Mouse (Mus musculus) kidney, adult 9 months (tissue): Measurements from ENCODE around the gene Pias4.
"Not testable (repeated sequence)": the region's sequence is repeated elsewhere in the genome, so short reads cannot be mapped to it uniquely, and the experiment has no call there.

ENCODE experiments used
- DNase-seq: peaks from one replicate; pipeline ENCODE4 v3.0.0; 2022

The Pias4 gene

GRCm38 (mm10) chr10:81167200-81168086, at the start of gene Pias4:
Gene Pias4 (minus strand): TSS chr10:81167923.
- peak; percentile 100 for DNase-seq

DNA sequence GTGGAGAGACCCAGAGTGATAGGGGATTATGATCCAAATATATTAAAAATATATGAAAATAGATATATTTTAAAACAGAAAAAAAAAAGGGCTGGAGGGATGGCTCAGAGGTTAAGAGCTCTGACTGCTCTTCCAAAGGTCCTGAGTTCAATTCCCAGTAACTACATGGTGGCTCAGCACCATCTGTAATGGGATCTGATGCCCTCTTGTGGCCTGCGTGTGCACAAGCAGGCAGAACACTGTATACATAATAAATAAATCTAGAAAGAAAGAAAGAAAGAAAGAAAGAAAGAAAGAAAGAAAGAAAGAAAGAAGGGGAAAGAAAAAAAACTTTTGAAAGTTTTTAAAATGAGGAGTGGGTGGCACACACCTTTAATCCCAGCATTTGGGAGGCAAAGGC, 49.5 kb upstream of the Pias4 start:
- not testable (repeated sequence) for DNase-seq

- DNase-seq, result no peak
These were observed 49.1 kb upstream of the Pias4 start for GRCm38 (mm10) chr10:81216810-81217209.

DNA sequence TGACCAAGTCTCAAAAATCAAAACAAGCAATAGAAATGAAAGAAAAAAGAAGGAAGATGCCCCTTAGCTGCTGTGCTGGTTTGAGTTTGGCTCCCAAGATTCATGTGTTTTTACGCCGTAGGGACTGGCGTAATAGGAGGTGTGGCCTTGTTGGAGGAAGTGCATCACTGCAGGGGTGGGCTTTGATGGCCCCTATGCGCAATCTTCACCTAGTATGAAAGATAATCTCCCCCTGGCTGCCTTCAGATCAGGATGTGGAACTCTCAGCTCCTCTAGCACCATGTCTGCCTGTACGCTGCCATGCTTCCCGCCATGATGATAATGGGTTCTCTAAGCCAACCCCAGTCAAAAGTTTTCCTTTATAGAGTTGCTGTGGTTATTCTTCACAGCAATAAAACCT, 48.5 kb upstream of the Pias4 start:
- DNase-seq, result no peak

- no peak for DNase-seq
These were observed 42.4 kb upstream of the Pias4 start for GRCm38 (mm10) chr10:81210154-81210553.

GRCm38 (mm10) chr10:81204137-81204536, 36.4 kb upstream of the Pias4 start:
- no peak for DNase-seq

DNA sequence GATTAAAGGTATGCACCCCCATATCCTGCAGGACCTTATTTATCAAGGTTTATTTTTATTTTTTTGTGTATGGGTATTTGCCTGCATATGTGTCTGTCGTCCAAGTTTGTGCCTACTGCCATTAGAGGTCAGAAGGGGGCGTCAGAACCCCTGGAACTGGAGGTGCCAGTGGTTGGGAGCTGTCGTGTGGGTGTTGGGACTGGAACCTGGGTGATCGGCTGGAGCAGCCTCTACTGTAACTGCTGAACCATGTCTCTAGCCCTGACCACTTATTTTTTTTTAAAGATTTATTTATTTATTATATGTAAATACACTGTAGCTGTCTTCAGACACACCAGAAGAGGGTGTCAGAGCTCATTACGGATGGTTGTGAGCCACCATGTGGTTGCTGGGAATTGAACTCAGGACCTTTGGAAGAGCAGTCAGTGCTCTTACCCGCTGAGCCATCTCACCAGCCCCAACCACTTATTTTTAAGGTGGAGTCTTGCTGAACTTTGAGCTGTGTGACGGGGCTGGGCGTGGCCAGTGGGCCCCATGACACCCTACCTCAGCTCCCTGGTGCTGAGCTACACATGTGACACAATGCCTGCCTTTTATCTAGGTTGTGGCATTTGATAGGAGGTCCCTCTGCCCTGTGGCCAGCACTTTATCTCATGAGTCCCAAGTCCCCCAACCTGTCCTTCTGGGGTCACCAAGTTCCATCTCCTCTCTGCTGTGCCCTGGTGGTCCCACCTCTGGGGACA, 35.4 kb upstream of the Pias4 start:
- no peak for DNase-seq

DNA sequence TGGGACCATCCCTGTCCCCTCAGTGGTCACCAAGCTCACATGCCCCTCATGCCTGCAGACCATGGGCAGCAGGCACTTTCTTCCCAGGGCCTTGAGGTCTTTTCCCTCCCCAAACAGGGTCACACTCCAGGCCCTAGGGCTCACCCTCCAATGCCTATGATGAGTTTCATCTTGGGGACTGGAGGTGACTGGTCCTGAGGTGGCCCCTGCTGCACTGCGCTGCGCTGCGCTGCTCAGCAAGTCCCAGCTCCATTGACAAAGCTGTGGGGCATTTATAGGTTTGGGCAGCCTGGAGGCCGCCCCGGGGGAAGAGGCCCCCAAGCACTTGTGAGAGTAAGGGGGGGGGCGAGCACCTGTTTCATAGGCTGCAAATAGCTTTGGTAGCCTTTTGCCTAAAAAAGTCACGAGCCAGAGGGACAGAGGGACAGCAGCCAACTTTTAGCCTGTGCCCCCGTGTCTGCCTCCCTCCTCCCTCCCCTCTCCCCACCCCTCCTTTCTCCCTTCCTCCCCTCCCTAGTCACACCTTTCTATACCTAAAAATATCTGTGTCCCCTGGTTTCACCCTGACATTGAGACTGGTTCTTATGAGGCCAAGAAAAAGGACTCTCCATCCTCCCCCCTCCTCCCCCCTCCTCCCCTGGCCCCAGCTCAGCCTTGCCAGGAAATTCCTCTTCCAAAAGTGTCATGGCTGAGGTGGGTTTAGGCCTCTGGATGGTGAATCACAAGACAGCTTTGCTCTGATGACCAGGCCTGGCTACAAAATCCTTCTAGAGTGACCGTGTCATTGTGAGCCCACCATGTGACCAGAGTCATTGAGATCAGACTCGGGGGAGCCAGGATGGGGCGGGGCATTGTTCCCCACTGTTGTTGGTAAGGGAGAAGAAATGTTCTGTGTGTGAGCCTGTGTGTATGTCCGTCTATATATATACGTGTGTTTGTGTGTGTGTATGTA, 34.4 kb upstream of the Pias4 start, which contains the start of gene Nmrk2:
Nmrk2 (minus strand) TSS at position 245 of the 952 bp plus-strand sequence.
- DNase-seq, result no peak

GRCm38 (mm10) chr10:81200605-81201287, 33.0 kb upstream of the Pias4 start:
- no peak for DNase-seq

- DNase-seq, result no peak
These were observed 32.4 kb upstream of the Pias4 start for GRCm38 (mm10) chr10:81200141-81200540.

- DNase-seq, result no peak
These were observed 31.3 kb upstream of the Pias4 start for GRCm38 (mm10) chr10:81198990-81199389.

DNA sequence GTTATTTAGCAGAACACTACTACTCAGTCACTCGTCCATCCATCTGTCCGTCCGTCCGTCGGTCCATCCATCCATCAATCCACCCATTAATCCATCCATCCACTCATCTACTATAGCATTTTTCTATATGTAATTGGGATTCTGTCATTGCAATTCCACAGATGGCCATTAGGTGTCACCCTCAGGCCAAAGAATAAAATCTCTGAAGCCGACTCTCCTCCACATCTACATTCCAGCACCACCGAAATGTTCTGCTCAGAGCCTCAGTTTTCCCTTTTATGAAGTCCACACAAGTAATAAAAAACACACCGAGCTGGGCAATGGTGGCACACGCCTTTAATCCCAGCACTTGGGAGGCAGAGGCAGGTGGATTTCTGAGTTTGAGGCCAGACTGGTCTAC, 30.5 kb upstream of the Pias4 start:
- peak; percentile 70 for DNase-seq

- no peak for DNase-seq
These were observed 29.6 kb upstream of the Pias4 start for GRCm38 (mm10) chr10:81197305-81197704.

GRCm38 (mm10) chr10:81196470-81197065, 28.8 kb upstream of the Pias4 start:
- DNase-seq, result no peak

DNA sequence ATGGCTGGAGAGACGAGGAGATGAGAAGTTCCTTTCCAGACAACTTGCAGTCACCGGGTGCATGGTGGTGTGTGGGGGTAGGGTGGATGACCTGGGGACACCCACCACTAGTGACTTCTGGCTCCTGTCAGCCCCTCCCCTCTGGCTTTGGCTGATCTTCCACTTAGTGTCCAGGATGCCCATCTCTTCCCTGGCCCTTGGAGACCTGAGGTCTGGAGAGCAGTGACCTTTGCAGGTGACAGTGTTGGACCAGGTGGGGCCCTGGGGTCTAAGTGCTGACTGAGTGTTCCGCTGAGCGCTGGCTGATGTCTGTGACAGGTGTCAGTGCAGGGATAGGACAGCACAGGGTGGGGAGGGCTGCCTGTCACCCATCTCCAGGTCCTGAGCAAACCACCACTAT, 27.6 kb upstream of the Pias4 start:
- peak; percentile 11 for DNase-seq

- DNase-seq, result peak; percentile 22
These were observed 26.5 kb upstream of the Pias4 start for GRCm38 (mm10) chr10:81193991-81194774.

GRCm38 (mm10) chr10:81192968-81193501, 25.3 kb upstream of the Pias4 start:
- peak; percentile 52 for DNase-seq

DNA sequence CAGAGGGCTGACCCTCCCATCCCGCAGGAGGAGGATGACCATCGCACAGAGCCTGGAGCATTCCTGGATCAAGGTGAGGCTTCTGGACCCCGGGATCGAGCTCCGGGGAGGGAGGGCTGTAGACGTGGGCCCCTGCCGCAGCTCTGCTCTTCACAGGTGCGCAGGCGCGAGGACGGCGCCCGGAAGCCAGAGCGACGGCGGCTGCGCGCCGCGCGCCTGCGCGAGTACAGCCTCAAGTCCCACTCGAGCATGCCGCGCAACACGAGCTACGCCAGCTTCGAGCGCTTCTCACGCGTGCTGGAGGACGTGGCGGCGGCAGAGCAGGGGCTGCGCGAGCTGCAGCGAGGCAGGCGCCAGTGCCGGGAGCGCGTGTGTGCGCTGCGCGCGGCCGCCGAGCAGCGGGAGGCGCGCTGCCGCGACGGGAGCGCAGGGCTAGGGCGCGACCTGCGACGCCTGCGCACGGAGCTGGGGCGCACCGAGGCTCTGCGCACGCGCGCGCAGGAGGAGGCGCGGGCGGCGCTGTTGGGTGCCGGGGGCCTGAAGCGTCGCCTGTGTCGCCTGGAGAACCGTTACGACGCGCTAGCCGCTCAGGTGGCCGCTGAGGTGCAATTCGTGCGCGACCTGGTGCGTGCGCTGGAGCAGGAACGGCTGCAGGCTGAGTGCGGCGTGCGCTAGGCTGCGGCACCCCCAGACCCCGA, 24.7 kb upstream of the Pias4 start:
- DNase-seq, result peak; percentile 86

GRCm38 (mm10) chr10:81191342-81191982, 23.7 kb upstream of the Pias4 start:
- peak; percentile 31 for DNase-seq
